ENCODE assay signal across 23 mouse cellular contexts in genomic region chr7:34775659-34776058, GRCm38 (mm10). TPM values are rescaled to one million over a fixed set of nuclear protein-coding genes. Genes with fewer than 3 reads are reported as not detected.
DNase-seq lines count a peak whose midpoint lies in the region; ATAC-seq and TF ChIP-seq lines count a peak whose summit lies in the region.
"Had no signal": no experiment of that assay in that cellular context is flagged by ENCODE, and none has a peak within 500 bp of the region (broad histone marks: within the 10 kb centered on the region; RNA-seq: fewer than 3 reads in every experiment).

No protein-coding gene starts in this region.

- TF ChIP-seq CTCF in hindbrain, postnatal 0 days (IDR thresholded peaks at IDR 0.05; ENCODE audit: low read depth), result no peak

- no peaks in the 10 kb centered on the region for H3K36me3 ChIP-seq in kidney, embryonic 15.5 days
- H3K36me3 ChIP-seq in neural tube, embryonic 13.5 days, result no peaks in the 10 kb centered on the region
- no peaks in the 10 kb centered on the region for H3K36me3 ChIP-seq in hindbrain, postnatal 0 days (ENCODE audit: insufficient read depth, low read length)
- H3K36me3 ChIP-seq: embryonic facial prominence, embryonic 10.5 days; heart, embryonic 12.5 days; limb, embryonic 15.5 days; liver, embryonic 15.5 days; midbrain, embryonic 15.5 days had no signal

- ATAC-seq in kidney, embryonic 15.5 days (replicated peaks; ENCODE audit: low FRiP score), result 0 out of 2 replicates have a peak, but pooled peaks have one; percentile 36
- 0 out of 2 replicates have a peak, but pooled peaks have one; percentile 12 for ATAC-seq in neural tube, embryonic 13.5 days (ENCODE audit: low read depth)
- ATAC-seq in hindbrain, postnatal 0 days, result peak; percentile 8; the same call in 1 of the 2 replicates
- ATAC-seq: midbrain, embryonic 15.5 days had no signal

- no peak overlapping the region for H3K4me2 ChIP-seq in kidney, embryonic 15.5 days
- H3K4me2 ChIP-seq in neural tube, embryonic 13.5 days, result no peak overlapping the region
- H3K4me2 ChIP-seq in hindbrain, postnatal 0 days (ENCODE audit: low read depth, low read length), result no peak overlapping the region
- H3K4me2 ChIP-seq: heart, embryonic 12.5 days; limb, embryonic 15.5 days; liver, embryonic 15.5 days; midbrain, embryonic 15.5 days had no signal

- no peak overlapping the region for H3K4me3 ChIP-seq in kidney, embryonic 15.5 days (replicated peaks)
- H3K4me3 ChIP-seq in neural tube, embryonic 13.5 days, result no peak overlapping the region
- no peak overlapping the region for H3K4me3 ChIP-seq in hindbrain, postnatal 0 days (ENCODE audit: low read length)
- H3K4me3 ChIP-seq: embryonic facial prominence, embryonic 10.5 days; heart, embryonic 12.5 days; limb, embryonic 15.5 days; liver, embryonic 15.5 days; midbrain, embryonic 15.5 days had no signal

- DNase-seq in kidney, adult 9 months, result no peak
- DNase-seq in neural tube, embryonic 10.5 days (ENCODE audit: extremely low spot score, low spot score), result no peak
- peak; percentile 78 for DNase-seq in ZHBTc4 (ENCODE audit: low read depth, low spot score)
- no peak for DNase-seq in hindbrain, postnatal 0 days (ENCODE audit: low spot score)
- DNase-seq in cerebellum, postnatal 36 days, result no peak
- DNase-seq in thymus, adult 18-20 months, result no peak
- DNase-seq: cerebellum, adult 8-10 months; heart, adult 11 months; heart, postnatal 14 days; kidney, adult 2 months; layer of hippocampus, postnatal 36 days; spleen, adult 18-20 months; thymus, adult 2 months had no signal

- no peaks in the 10 kb centered on the region for H3K9me3 ChIP-seq in kidney, embryonic 15.5 days (replicated peaks)
- H3K9me3 ChIP-seq in neural tube, embryonic 13.5 days, result no peaks in the 10 kb centered on the region
- H3K9me3 ChIP-seq in hindbrain, postnatal 0 days (ENCODE audit: low read length), result no peaks in the 10 kb centered on the region
- H3K9me3 ChIP-seq: heart, embryonic 12.5 days; limb, embryonic 15.5 days; liver, embryonic 15.5 days; midbrain, embryonic 15.5 days had no signal

- H3K4me1 ChIP-seq in kidney, embryonic 15.5 days, result peaks cover 23% of the 10 kb centered on the region
- H3K4me1 ChIP-seq in neural tube, embryonic 13.5 days (replicated peaks), result peaks cover 52% of the 10 kb centered on the region
- H3K4me1 ChIP-seq in hindbrain, postnatal 0 days (ENCODE audit: insufficient read depth, low read length), result peaks cover 13% of the 10 kb centered on the region
- H3K4me1 ChIP-seq: liver, embryonic 15.5 days had no signal

- WGBS in kidney, embryonic 15.5 days, result 67% methylated on average over 12 of the region's 12 CpGs
- 47% methylated on average over 12 of the region's 12 CpGs for WGBS in neural tube, embryonic 13.5 days
- 48% methylated on average over 12 of the region's 12 CpGs for WGBS in hindbrain, postnatal 0 days

- no peak overlapping the region for H3K27ac ChIP-seq in kidney, embryonic 15.5 days
- no peak overlapping the region; the same call in 1 of the 2 replicates for H3K27ac ChIP-seq in neural tube, embryonic 13.5 days (replicated peaks)
- no peak overlapping the region for H3K27ac ChIP-seq in hindbrain, postnatal 0 days
- H3K27ac ChIP-seq: embryonic facial prominence, embryonic 10.5 days; limb, embryonic 15.5 days; liver, embryonic 15.5 days; macrophage; midbrain, embryonic 15.5 days had no signal

- no peak overlapping the region for H3K9ac ChIP-seq in kidney, embryonic 15.5 days
- no peak overlapping the region for H3K9ac ChIP-seq in neural tube, embryonic 13.5 days
- H3K9ac ChIP-seq in hindbrain, postnatal 0 days (replicated peaks; ENCODE audit: low read length), result no peak overlapping the region
- H3K9ac ChIP-seq: heart, embryonic 12.5 days; limb, embryonic 15.5 days; liver, embryonic 15.5 days; midbrain, embryonic 15.5 days had no signal

- H3K27me3 ChIP-seq in kidney, embryonic 15.5 days, result no peaks in the 10 kb centered on the region
- H3K27me3 ChIP-seq in neural tube, embryonic 13.5 days, result no peaks in the 10 kb centered on the region
- H3K27me3 ChIP-seq in hindbrain, postnatal 0 days (ENCODE audit: insufficient read depth, low read length), result no peaks in the 10 kb centered on the region
- H3K27me3 ChIP-seq: heart, embryonic 12.5 days; limb, embryonic 15.5 days; liver, embryonic 15.5 days; midbrain, embryonic 15.5 days had no signal

RNA-seq across cellular contexts. Expression of gene Chst8, which starts 36.9 kb away (rescaled TPM):
- 11.1 and 13.0 TPM in 2 replicates for polyA plus RNA-seq in kidney, embryonic 15.5 days (2015; fragmentation: Nextera tagmentation; extraction: Ambion mirVana)
- polyA plus RNA-seq in neural tube, embryonic 13.5 days (2015; fragmentation: Nextera tagmentation; extraction: Ambion mirVana), result 32.3 and 42.1 TPM in 2 replicates
- 27.8 and 38.6 TPM in 2 replicates for total RNA-seq in hindbrain, postnatal 0 days (2014; rRNA removed)
- 9.8 and 10.0 TPM in 2 replicates for polyA plus RNA-seq in hindbrain, postnatal 0 days (2015; fragmentation: Nextera tagmentation; extraction: Ambion mirVana)
- total RNA-seq: common myeloid progenitor, adult 5-6 weeks; MEL had no signal
- polyA plus RNA-seq: macrophage had no signal
